Mouse (Mus musculus): ENCODE measurements around the gene B4gat1. TPM values are rescaled to one million over a fixed set of nuclear protein-coding genes. Genes with fewer than 3 reads are reported as not detected.

The B4gat1 gene
- polyA plus RNA-seq, 1 experiment from 2014 or later: 23.8 TPM

DNA sequence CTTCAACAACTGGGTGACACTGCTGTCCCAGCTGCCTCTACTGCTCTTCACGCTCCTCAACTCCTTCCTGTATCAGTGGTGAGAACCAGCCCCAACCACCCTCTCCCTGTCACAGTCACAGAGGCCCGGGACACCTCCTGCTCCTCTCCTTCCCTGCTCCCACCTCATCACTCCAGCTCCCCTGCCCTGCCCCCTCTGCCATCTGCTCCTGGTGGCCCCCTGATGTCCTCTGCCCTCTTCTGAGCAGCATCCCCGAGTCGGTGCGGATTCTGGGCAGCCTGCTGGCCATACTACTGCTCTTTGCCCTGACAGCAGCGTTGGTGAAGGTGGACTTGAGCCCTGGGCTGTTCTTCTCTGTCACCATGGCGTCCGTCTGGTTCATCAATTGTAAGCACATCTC, 12.5 kb upstream of the B4gat1 start:
- DNase-seq (ENCODE audit: low spot score): no peak

DNA sequence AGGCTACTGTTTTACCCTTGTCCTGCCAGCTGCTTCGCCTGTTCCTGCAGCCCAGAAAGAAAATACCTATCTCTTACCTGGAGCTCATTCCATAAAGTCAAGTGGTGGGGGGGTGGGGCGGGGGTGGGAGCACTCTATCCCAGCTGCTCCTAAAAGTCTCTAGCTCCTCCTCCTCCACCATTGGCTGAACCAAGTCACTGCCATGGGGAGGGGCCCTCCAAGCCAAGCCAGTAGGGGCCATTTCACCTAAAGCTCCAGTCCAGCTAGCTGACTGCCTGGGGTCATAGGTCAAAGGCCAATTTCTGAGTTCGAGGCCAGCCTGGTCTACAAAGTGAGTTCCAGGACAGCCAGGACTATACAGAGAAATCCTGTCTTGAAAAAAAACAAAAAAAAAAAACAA, 5.9 kb upstream of the B4gat1 start:
- no peak for DNase-seq (ENCODE audit: low spot score)

DNA sequence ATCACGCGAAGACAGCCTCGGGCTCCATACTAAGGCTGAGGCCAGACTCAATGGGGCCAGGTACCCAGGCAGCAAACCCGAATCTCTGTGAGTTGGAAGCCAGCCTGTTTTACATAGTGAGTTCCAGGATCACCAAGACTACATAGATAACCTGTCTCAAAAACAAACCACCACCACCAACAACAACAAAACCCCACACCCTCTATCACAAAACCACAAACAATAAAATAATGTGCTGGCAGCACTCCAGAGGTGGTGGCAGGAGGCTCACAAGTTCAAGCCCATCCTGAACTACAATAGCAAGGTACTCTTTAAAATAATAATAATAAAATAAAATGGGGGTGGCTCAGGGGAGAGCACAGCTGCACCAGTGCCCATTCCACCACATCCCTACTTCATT, 2.0 kb upstream of the B4gat1 start:
- DNase-seq (ENCODE audit: low spot score): no peak

DNA sequence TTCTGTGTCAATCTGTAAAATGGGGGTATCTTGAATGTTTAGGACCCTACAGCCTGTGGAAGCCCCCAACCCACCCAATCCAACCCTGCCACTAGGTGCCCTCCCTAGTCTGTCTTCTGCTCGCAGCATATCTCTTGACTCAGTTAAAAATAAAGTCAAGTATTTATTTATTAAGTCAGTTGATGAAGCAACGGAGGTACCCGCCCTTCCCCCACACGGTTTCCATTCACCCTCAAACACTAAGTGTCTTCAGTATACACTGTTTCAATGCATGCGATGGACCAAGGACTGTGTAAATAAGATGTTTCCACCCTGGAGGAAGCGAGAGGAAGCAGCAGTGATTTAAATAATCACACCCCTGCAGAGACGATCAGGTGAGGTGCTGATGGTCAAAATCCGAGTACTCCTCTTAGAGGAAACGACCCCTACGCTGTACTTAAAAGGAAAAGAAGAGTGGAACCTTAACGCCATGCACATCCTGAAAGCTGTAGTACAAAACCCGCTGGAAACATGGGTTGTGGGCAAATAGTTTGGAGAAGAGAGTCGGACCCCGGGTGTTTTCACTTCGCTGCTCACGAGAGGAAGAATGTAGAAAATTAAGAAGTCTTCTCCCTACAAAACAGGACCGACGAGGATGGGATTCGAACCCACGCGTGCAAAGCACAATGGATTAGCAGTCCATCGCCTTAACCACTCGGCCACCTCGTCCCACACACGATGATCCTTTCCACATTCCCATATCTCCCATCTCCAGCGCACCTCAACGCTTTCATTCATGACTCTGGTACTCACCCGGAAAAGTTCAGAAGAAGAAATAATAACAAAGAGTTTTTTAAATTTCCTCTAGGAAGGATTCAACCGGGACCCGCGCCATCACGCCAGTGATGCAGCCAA, 701 bp upstream of the B4gat1 start:
- peak; percentile 44 for DNase-seq (ENCODE audit: low spot score)

DNA sequence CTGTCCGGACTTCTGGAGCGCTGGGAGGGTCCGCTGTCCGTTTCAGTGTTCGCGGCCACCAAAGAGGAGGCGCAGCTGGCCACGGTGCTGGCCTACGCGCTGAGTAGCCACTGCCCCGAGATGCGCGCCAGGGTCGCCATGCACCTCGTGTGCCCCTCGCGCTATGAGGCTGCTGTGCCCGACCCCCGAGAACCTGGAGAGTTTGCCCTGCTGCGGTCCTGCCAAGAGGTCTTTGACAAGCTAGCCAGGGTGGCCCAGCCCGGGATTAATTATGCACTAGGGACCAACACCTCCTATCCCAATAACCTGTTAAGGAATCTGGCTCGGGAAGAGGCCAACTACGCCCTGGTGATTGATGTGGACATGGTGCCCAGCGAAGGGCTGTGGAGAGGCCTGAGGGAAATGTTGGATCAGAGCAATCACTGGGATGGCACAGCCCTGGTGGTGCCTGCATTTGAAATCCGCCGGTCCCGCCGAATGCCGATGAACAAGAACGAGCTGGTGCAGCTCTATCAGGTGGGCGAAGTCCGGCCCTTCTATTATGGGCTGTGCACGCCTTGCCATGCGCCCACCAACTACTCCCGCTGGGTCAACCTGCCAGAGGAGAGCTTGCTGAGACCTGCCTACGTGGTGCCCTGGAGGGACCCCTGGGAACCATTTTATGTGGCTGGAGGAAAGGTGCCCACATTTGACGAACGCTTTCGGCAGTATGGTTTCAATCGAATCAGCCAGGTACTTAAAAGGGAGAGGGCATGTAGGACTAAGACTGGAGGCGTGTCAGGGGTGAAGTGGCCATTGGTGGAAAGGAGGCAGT, 882 bp downstream of the B4gat1 start:
- no peak for DNase-seq (ENCODE audit: low spot score)

DNA sequence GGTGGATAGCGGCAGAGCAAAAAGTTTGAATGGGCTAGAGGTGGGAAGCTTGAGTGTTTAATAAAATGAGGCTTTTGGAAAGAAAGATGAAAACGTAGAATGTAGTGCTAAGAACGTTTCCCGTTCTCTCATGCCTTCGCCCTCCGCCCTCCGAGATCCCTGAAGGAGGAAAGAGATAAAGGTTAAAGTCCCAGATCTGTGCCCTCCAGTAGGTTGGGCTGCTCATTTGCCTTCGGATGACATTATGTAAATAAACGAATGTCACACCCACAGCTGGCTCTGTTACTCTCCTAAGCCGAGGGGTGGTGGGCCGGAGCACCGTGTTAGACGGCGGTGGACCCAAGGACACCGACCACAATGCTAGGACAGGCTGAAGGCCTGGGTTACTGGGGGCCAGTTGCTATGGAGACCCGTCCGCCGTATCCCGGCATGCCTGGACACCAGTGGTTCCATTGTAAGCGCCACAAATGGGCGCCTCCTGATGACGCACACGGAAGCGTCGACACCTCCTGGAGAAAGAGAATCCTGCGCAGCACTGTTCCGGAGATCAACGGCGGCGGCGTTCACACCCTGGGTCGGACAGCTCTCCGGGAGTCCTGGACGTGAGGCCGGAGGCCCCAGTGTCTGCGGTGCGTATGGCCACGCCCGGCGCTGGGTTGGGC, 2.4 kb downstream of the B4gat1 start, which contains the start of gene Brms1:
Brms1 (plus strand) TSS at position 493 of the 662 bp plus-strand sequence.
- DNase-seq (ENCODE audit: low spot score): peak; percentile 89

DNA sequence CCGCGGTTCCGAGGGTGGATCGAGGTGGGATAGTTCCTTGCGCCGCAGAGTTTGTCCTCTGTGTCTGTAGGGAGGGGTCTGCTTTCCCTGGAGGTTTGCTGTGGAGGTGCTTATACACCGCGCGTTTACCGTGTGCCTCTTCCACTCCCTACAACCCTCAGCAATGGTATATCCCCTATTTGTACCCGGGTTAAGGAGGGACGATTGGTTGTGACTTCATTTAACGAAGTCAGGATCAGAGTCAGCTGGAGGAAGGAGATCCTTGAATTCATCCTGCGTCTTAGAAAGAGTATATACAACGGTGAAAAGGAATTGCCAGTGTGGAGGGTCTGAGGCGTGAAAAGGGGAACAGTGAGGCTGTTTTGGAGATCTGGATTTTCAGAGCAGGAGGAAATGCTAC, 3.0 kb downstream of the B4gat1 start:
- peak; percentile 23 for DNase-seq (ENCODE audit: low spot score)

DNA sequence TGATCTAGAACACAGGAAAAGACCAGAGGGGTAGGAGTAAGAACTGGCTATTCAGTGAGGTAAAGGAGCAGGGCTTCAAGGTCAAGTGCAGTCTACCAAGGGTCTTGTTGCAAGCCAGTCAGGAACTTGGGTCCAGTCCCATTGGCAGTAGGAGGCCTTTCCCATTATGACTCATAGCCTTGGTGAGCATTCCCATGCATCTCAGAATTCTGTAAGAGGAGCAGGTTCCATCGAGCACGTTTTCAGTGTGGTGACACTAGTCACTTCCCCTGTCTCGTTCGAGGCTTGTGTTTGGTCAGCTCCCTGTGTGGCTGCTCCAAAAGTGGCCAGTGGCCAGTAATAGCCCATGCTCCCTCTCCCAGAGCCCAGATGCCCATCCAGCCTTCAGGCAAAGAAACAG, 6.9 kb downstream of the B4gat1 start:
- DNase-seq (ENCODE audit: low spot score): no peak

DNA sequence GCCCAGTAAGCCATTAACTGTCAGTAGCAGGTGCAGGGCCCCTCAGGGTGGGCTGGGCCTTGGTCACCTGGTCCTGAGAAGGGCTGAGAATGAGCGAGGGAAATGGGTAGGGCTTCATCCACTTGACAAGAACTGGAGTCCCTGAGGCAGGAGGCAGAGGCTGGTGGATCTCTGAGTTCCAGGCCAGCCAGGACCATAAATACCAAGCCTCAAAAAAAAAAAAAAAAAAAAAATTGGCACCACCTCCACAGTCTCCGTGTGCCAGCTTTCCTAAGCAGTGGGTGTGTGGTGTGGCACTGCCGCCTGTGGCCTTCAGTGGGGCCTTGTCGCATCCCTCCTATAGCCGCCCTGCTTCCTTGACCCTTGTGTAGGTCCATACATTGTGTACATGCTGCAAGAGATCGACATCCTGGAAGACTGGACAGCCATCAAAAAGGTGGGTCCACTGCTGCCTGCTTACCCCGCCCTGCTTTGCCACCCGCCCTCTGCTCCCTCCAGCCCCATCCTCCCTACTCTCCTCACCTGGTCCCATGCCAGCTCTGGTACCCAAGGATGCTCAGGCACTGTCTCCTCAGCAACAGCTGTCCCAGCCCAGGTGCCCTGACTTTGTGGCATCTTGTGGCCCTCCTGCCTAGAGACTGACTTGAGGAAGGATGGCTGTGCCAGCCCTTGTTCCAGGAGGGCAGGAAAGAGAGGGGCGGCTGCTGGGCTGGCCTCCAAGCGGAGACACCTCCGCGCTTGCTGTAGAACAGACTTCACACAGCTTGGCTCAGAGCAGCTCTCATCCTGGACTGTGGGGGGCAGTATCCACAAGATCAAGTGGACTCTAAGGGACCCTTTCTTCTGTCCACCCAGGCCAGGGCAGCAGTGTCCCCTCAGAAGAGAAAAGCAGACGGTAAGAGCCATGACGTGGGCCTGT, 9.8 kb downstream of the B4gat1 start:
- no peak for DNase-seq (ENCODE audit: low spot score)

DNA sequence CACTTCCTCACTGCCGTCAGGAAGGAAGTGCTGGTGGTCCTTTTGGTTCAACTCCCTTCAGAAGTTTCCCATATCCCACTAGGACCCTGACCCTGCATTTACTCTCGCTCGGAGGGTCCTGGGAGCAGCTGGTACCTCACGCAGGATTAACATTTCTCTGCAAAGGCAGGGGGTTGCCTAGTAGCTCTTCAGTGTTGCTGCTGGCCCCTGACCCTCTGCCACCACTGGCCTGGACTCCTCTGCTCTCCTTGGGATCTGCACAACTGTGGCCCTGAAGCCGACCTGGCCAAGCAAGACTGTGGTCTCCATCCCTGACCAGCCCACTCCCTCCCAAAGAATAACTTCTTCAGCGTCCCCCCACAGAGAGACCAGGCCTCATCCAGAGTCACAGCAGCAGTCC, 10.7 kb downstream of the B4gat1 start:
- DNase-seq (ENCODE audit: low spot score): no peak

DNA sequence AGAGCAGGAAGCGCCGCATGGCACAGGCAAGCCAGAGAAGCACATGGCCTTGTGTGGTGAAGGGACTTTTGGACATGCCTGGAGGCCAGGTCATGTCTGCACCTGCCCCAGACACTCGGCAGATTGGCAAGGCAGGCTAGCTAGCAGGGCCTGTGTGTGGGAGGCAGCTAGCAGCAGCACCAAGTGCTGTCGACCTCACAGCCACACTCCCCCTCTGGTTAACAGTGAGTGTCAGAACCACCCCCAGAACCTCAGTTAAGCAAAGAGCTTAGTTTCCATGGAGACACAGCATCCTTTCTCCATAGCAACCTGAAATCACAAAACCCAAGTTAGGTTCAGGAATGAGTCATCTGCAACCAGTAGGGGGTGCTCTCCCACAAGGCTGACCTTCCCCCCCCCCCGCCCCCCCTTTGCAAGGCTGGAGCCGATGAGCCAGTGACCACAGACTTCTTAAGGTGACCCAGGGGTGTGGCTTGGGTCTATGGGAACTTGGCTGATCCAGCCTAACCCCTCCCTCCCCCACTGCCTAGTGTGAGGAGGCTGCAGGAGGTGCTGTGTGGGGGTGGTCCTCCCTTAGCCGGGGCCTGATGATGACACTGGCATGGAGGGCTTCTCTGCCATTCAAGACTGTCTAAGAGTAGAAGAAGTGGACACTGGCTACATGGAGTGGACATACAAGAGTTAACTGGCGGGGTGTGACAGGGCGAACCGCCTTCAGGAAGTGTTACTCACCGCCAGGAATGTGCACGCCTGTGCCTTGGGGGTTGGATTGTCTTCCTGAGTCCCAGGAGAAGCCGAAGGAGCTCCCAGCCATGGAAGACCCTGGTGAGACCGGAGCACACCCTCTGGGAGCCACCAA, 11.7 kb downstream of the B4gat1 start, which contains the start of gene Rin1:
Rin1 (plus strand) TSS at position 435 of the 859 bp plus-strand sequence.
- DNase-seq (ENCODE audit: low spot score): no peak

DNA sequence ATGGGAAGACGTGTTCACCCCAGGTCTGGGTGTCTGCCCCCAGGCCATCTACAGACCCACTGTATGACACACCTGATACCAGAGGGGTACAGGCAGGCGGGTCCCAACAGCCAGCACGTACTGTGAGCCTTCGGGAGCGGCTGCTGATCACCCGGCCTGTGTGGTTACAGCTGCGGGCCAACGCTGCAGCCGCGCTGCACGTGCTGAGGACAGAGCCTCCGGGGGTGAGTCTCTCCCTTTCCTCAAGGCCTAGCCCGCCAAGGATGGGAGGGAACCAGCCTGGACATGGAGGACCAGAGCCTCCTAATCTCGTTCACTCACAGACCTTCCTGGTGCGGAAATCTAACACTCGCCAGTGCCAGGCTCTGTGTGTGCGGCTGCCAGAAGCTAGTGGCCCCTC, 12.4 kb downstream of the B4gat1 start:
- DNase-seq (ENCODE audit: low spot score): no peak

DNA sequence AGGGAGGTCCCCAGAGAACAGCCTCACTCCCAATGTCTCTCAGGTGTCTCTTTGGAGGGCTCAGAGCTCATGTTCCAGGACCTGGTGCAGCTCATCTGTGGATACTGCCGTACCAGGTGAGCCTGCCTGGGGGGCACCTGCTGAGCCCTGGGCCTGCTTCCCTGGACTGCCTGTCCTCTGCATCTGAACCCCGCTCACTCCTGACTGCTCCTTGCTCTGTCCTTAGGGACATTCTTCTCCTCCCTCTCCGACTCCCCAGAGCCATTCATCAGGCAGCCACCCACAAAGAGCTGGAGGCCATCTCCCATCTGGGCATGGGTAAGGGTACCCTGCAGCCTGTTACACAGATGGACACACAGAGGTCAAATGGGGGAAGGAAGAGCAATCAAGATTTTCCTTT, 12.9 kb downstream of the B4gat1 start:
- DNase-seq (ENCODE audit: low spot score): no peak

DNA sequence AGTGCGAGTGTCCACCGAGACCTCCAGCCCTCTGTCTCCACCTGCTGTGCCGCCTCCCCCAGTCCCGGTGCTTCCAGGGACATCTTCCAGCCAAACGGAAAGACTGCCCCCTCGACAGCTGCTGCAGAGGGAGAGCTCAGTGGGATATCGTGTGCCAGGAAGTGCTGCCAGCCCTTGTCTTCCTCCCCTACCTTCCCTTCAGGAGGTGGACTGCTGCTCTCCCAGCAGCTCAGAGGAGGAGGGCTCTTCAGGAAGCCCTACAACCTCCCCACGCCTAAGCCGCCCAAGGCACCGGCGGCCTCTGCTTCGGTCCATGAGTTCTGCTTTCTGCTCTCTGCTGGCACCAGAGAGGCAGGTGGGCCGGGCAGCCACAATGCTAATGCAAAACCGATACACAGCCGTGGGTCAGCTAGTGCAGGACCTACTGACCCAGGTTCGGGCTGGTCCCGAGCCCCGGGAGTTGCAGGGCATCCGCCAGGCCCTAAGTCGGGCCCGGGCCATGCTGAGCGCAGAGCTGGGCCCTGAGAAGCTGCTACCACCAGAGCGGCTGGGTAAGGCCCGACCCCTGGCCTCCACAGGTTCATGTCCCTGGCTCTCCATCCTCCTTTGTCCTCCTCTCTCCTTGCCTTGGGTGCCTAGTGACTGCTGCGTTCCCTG, 13.7 kb downstream of the B4gat1 start:
- DNase-seq (ENCODE audit: low spot score): no peak

DNA sequence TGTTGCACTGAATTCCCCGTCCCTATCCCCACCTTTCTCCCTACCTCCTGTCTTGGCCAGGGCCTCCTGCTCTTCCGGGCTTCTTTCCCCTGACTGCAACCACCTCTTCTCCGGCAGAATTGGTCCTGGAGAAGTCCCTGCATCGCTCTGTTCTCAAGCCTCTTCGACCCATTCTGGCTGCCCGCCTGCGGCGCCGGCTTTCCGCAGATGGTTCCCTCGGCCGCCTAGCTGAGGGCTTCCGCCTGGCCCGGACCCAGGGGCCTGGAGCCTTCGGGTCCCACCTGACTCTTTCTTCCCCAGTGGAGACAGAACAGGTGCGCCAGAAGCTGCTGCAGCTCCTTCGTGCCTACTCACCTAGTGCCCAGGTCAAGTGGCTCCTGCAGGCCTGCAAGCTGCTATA, 14.2 kb downstream of the B4gat1 start:
- DNase-seq (ENCODE audit: low spot score): no peak

DNA sequence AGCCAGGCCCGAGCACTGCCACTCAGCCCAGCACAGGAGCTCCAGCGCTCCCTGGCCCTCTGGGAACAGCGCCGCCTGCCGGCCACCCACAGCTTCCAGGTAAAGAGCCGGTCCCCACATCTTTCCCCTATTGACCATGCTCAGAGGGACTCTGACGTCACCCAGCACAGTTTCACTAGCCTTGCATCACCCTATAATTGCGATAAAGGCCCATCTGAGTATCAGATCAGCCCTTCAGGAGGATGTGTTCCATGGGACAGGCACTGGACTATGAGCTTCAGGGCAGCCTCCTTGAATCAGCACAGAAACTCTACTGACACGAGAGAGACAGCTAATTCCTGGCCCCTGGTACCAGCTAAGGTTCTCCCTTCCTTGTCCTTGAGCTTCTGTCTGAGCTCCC, 15.3 kb downstream of the B4gat1 start:
- peak; percentile 39 for DNase-seq (ENCODE audit: low spot score)

DNA sequence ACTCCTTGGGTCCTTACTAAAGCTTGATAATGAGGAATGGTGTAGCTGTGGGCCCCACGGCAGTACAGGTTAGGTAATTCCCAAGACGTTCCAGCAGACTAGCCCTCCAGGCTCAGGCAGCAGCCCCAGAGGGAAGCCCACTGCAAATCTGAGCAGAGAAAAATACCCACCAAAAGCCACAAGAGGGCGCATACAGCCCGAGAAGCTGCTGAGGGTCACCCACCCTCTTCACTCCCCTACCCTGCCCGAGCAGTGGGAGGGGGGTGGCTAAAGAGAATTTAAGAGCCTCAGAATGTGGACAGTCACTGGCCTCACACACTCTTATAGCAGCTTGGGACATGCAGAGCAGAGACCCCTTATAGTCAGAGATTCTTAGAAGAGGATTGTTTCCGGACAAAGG, 17.6 kb downstream of the B4gat1 start:
- DNase-seq (ENCODE audit: low spot score): peak; percentile 44

DNA sequence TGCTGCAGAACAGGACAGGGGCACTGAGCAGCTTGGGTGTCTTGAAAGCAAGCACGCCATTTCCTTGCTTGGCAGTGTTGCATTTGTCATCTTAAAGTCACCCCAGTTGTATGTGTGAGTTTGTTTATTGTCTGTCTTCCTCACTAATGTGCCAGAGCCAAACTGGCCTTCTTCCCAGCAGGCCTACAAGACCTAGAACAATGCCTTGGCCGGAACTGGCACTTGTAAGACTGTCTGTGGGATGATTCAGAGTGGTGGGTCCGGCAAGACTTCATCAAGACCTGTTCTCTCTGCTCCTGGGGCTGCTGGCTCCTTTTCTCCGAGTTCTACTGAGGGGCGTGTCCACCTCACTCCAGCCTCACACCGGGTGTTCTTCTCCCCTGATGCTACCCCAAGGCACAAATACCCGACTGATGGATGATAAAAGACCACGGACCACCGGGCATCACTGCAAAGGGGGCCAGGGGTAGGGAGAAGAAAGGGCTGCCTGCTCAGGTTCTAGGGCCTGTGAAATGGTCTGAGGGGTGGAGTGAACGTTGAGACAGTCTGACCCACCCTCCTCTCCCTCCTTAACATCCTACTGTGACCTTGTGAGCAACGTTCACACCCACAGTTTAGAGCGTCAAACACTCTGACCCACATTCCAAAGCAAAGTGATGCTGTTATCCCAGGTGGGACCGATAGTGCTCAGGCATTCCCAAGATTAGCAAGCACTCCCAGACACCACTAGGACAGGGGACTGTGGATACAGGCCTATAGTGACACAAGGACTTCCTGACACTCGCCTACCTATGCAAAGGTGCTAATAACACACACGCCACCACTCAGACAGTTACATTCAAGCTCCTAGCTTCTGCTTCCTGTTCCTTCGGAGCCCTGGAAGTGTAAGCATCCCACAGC, 19.5 kb downstream of the B4gat1 start:
- no peak for DNase-seq (ENCODE audit: low spot score)
